Mouse (Mus musculus): Measurements from ENCODE around the gene Pts. TPM values are rescaled to one million over a fixed set of nuclear protein-coding genes. Genes with fewer than 3 reads are reported as not detected.

Pts gene
- polyA plus RNA-seq, 1 experiment from 2014 or later, result 71.2 TPM

GRCm38 (mm10) chr9:50477270-50477669, 51.3 kb downstream of the Pts start:
- Histone ChIP-seq H3K27ac (no peak overlapping the region), H3K36me3 (no peaks in the 10 kb centered on the region), H3K4me2 (replicated peaks) (no peak overlapping the region), H3K4me3 (no peak overlapping the region), H3K4me1 (peaks cover 5% of the 10 kb centered on the region; the same call in 1 of the 2 replicates), H3K9ac (no peak overlapping the region), H3K9me3 (no peaks in the 10 kb centered on the region), H3K27me3 (peaks cover 19% of the 10 kb centered on the region; the same call in 1 of the 2 replicates)
- WGBS, result 82% methylated on average over 9 of the region's 9 CpGs
- no peak for ATAC-seq (ENCODE audit: low FRiP score, low read depth)

- Histone ChIP-seq H3K9me3 (no peaks in the 10 kb centered on the region), H3K27me3 (peaks cover 19% of the 10 kb centered on the region; the same call in 1 of the 2 replicates), H3K4me1 (peaks cover 5% of the 10 kb centered on the region; the same call in 1 of the 2 replicates), H3K36me3 (no peaks in the 10 kb centered on the region), H3K4me3 (no peak overlapping the region), H3K9ac (no peak overlapping the region), H3K27ac (no peak overlapping the region), H3K4me2 (replicated peaks) (no peak overlapping the region)
- ATAC-seq (ENCODE audit: low FRiP score, low read depth), result no peak
- WGBS, result 71% methylated on average over 7 of the region's 7 CpGs
These were observed 51.9 kb downstream of the Pts start for GRCm38 (mm10) chr9:50476651-50477050.

GRCm38 (mm10) chr9:50475745-50476144, 52.8 kb downstream of the Pts start:
- peaks cover 14% of the 10 kb centered on the region; the same call in 1 of the 2 replicates for H3K4me1 ChIP-seq
- H3K36me3 ChIP-seq, result no peaks in the 10 kb centered on the region
- peaks cover 19% of the 10 kb centered on the region; the same call in 1 of the 2 replicates for H3K27me3 ChIP-seq
- ATAC-seq (ENCODE audit: low FRiP score, low read depth), result no peak
- 73% methylated on average over 8 of the region's 8 CpGs for WGBS
- H3K27ac ChIP-seq, result no peak overlapping the region
- H3K4me3 ChIP-seq, result no peak overlapping the region
- no peak overlapping the region for H3K4me2 ChIP-seq (replicated peaks)
- no peaks in the 10 kb centered on the region for H3K9me3 ChIP-seq
- no peak overlapping the region for H3K9ac ChIP-seq

GRCm38 (mm10) chr9:50475318-50475717, 53.2 kb downstream of the Pts start:
- Histone ChIP-seq H3K27me3 (peaks cover 19% of the 10 kb centered on the region; the same call in 1 of the 2 replicates), H3K4me2 (replicated peaks) (no peak overlapping the region), H3K36me3 (no peaks in the 10 kb centered on the region), H3K4me1 (peaks cover 14% of the 10 kb centered on the region; the same call in 1 of the 2 replicates), H3K9ac (no peak overlapping the region), H3K4me3 (no peak overlapping the region), H3K27ac (no peak overlapping the region), H3K9me3 (no peaks in the 10 kb centered on the region)
- 80% methylated on average over 7 of the region's 7 CpGs for WGBS
- no peak for ATAC-seq (ENCODE audit: low FRiP score, low read depth)

Other genes starting within 250 kb of the Pts start
- 251 and 308 TPM in 2 replicates for gene Rpl10-ps3, start 183.8 kb downstream of the Pts start, polyA plus RNA-seq (2015; fragmentation: Nextera tagmentation; extraction: Ambion mirVana)
- gene Plet1, start 34.2 kb downstream of the Pts start, polyA plus RNA-seq (2015; fragmentation: Nextera tagmentation; extraction: Ambion mirVana), result 0.18 and 0.19 TPM in 2 replicates
- gene Il18, start 26.1 kb upstream of the Pts start, polyA plus RNA-seq (2015; fragmentation: Nextera tagmentation; extraction: Ambion mirVana), result 2.6 and 2.7 TPM in 2 replicates
- 0.15 and 0.23 TPM in 2 replicates for gene Bco2, start 26.5 kb upstream of the Pts start, polyA plus RNA-seq (2015; fragmentation: Nextera tagmentation; extraction: Ambion mirVana)
- gene Tex12, start 32.6 kb upstream of the Pts start, polyA plus RNA-seq (2015; fragmentation: Nextera tagmentation; extraction: Ambion mirVana), result not detected in 2 replicates
- gene Sdhd, start 75.1 kb upstream of the Pts start, polyA plus RNA-seq (2015; fragmentation: Nextera tagmentation; extraction: Ambion mirVana), result 257 and 259 TPM in 2 replicates
- gene Timm8b, start 75.2 kb upstream of the Pts start, polyA plus RNA-seq (2015; fragmentation: Nextera tagmentation; extraction: Ambion mirVana), result 242 and 267 TPM in 2 replicates
- gene Pih1d2, start 88.6 kb upstream of the Pts start, polyA plus RNA-seq (2015; fragmentation: Nextera tagmentation; extraction: Ambion mirVana), result 3.7 and 3.8 TPM in 2 replicates
- gene Nkapd1, start 88.7 kb upstream of the Pts start, polyA plus RNA-seq (2015; fragmentation: Nextera tagmentation; extraction: Ambion mirVana), result 24.5 and 26.9 TPM in 2 replicates
- gene Dlat, start 131.1 kb upstream of the Pts start, polyA plus RNA-seq (2015; fragmentation: Nextera tagmentation; extraction: Ambion mirVana), result 41.4 and 45.4 TPM in 2 replicates
- gene Dixdc1, start 210.8 kb upstream of the Pts start, polyA plus RNA-seq (2015; fragmentation: Nextera tagmentation; extraction: Ambion mirVana), result 18.6 and 23.6 TPM in 2 replicates
- gene 2310030G06Rik, start 217.8 kb upstream of the Pts start, polyA plus RNA-seq (2015; fragmentation: Nextera tagmentation; extraction: Ambion mirVana), result 3.8 and 4.7 TPM in 2 replicates
- gene Cryab, start 222.6 kb upstream of the Pts start, polyA plus RNA-seq (2015; fragmentation: Nextera tagmentation; extraction: Ambion mirVana), result 71.2 and 74.0 TPM in 2 replicates
- 37.8 and 39.3 TPM in 2 replicates for gene Hspb2, start 223.6 kb upstream of the Pts start, polyA plus RNA-seq (2015; fragmentation: Nextera tagmentation; extraction: Ambion mirVana)
- 11.0 and 11.3 TPM in 2 replicates for gene Fdxacb1, start 239.5 kb upstream of the Pts start, polyA plus RNA-seq (2015; fragmentation: Nextera tagmentation; extraction: Ambion mirVana)
- 34.1 and 37.3 TPM in 2 replicates for gene Alg9, start 246.3 kb upstream of the Pts start, polyA plus RNA-seq (2015; fragmentation: Nextera tagmentation; extraction: Ambion mirVana)
- gene 1110032A03Rik, start 246.8 kb upstream of the Pts start, polyA plus RNA-seq (2015; fragmentation: Nextera tagmentation; extraction: Ambion mirVana), result 31.3 and 36.2 TPM in 2 replicates